Mouse (Mus musculus) MEL (cell line): Measurements from ENCODE around the gene Car4. TPM values are rescaled to one million over a fixed set of nuclear protein-coding genes. Genes with fewer than 3 reads are reported as not detected.

Source experiments
- DNase-seq: peaks from one replicate; pipeline ENCODE4 v3.0.0; 2011; ENCODE audit warnings: low read depth, low spot score
- H3K27ac ChIP-seq: 2 replicates; pipeline ENCODE4 v1.5.1; 2012; ENCODE audit warnings: low read depth, mild to moderate bottlenecking, control low read depth, low read length, moderate library complexity; ENCODE audit not compliant: control insufficient read depth
- H3K27me3 ChIP-seq, 2 experiments: fragments of 150-350 bp in 1 of 2; sonication (generic) in 1 of 2; 2 replicates each; pipeline ENCODE4 v1.6.1; 2012; ENCODE audit warnings: low read length in 2 of 2, mild to moderate bottlenecking in 2 of 2, improper control_type of control experiment in 1 of 2, moderate library complexity in 1 of 2; ENCODE audit not compliant: insufficient read depth in 2 of 2, control insufficient read depth in 1 of 2
- H3K36me3 ChIP-seq, 2 experiments: 2 replicates each; pipeline ENCODE4 v1.6.1; 2012 to 2014; ENCODE audit warnings: low read length in 2 of 2, improper control_type of control experiment in 1 of 2, inconsistent platforms in 1 of 2, mild to moderate bottlenecking in 1 of 2; ENCODE audit not compliant: insufficient read depth in 2 of 2, control insufficient read depth in 1 of 2
- H3K4me1 ChIP-seq, 2 experiments: fragments of 150-350 bp in 1 of 2; sonication (generic) in 1 of 2; 2 replicates each; pipeline ENCODE4 v1.6.1; 2012; ENCODE audit warnings: low read length in 2 of 2, improper control_type of control experiment in 1 of 2, mild to moderate bottlenecking in 1 of 2; ENCODE audit not compliant: insufficient read depth in 2 of 2, control insufficient read depth in 1 of 2
- H3K4me3 ChIP-seq, 2 experiments: fragments of 150-350 bp in 1 of 2; sonication (generic) in 1 of 2; 2 replicates each; pipeline ENCODE4 v1.5.1; 2012; ENCODE audit warnings: low read depth in 2 of 2, low read length in 2 of 2, mild to moderate bottlenecking in 2 of 2, moderate library complexity in 2 of 2, control low read depth in 1 of 2, improper control_type of control experiment in 1 of 2; ENCODE audit not compliant: control insufficient read depth in 1 of 2, insufficient read depth in 1 of 2
- H3K79me2 ChIP-seq: 2 replicates; pipeline ENCODE4 v1.6.1; 2012; ENCODE audit warnings: mild to moderate bottlenecking, low read length, moderate library complexity; ENCODE audit not compliant: control insufficient read depth, poor library complexity, insufficient read depth
- H3K9ac ChIP-seq: 2 replicates; pipeline ENCODE4 v1.6.1; 2012; ENCODE audit warnings: low read depth, mild to moderate bottlenecking, control low read depth, low read length, moderate library complexity; ENCODE audit not compliant: control insufficient read depth, poor library complexity, severe bottlenecking
- H3K9me3 ChIP-seq: fragments of 150-350 bp; sonication (generic); replicated peaks from 2 replicates; pipeline ENCODE4 v1.6.1; 2012; ENCODE audit warnings: mild to moderate bottlenecking, low read length, improper control_type of control experiment, moderate library complexity; ENCODE audit not compliant: insufficient read depth
- BHLHE40 ChIP-seq: IDR thresholded peaks from 2 replicates; pipeline ENCODE4 v1.6.1; 2012; ENCODE audit warnings: low read depth, mild to moderate bottlenecking, inconsistent platforms, low read length, improper control_type of control experiment, borderline replicate concordance
- CHD1 ChIP-seq: IDR thresholded peaks from 2 replicates; pipeline ENCODE4 v1.6.1; 2012; ENCODE audit warnings: low read depth, mild to moderate bottlenecking, inconsistent platforms, low read length, improper control_type of control experiment
- CTCF ChIP-seq, 3 experiments: IDR thresholded peaks in 2 of 3; conservative IDR thresholded peaks in 1 of 3; 2 replicates each; pipeline ENCODE4 v1.5.1; 2011 to 2012; ENCODE audit warnings: low read length in 3 of 3, low read depth in 2 of 3, mild to moderate bottlenecking in 2 of 3, improper control_type of control experiment in 1 of 3, inconsistent platforms in 1 of 3, mixed read lengths in 1 of 3, moderate library complexity in 1 of 3; ENCODE audit not compliant: control insufficient read depth in 1 of 3, insufficient read depth in 1 of 3, poor library complexity in 1 of 3, severe bottlenecking in 1 of 3
- E2F4 ChIP-seq: IDR thresholded peaks from 2 replicates; pipeline ENCODE4 v1.6.1; 2011; ENCODE audit warnings: low read depth, low read length, improper control_type of control experiment, borderline replicate concordance
- ELF1 ChIP-seq: IDR thresholded peaks from 2 replicates; pipeline ENCODE4 v1.6.1; 2014; ENCODE audit warnings: low read depth, mild to moderate bottlenecking, inconsistent platforms, low read length, improper control_type of control experiment, moderate library complexity
- ETS1 ChIP-seq: IDR thresholded peaks from 2 replicates; pipeline ENCODE4 v1.6.1; 2012; ENCODE audit warnings: low read depth, mild to moderate bottlenecking, inconsistent platforms, low read length, improper control_type of control experiment, moderate library complexity
- GABPA ChIP-seq: IDR thresholded peaks from 2 replicates; pipeline ENCODE4 v1.6.1; 2012; ENCODE audit warnings: low read depth, mild to moderate bottlenecking, inconsistent platforms, low read length, improper control_type of control experiment, moderate library complexity
- JUND ChIP-seq: IDR thresholded peaks from 2 replicates; pipeline ENCODE4 v1.6.1; 2011; ENCODE audit warnings: low read depth, mild to moderate bottlenecking, improper control_type of control experiment, low read length
- KAT2A ChIP-seq: conservative IDR thresholded peaks from 2 replicates; pipeline ENCODE4 v1.6.1; 2012; ENCODE audit warnings: low read depth, low read length, improper control_type of control experiment, inconsistent platforms
- MAFK ChIP-seq: IDR thresholded peaks from 2 replicates; pipeline ENCODE4 v1.6.1; 2011; ENCODE audit warnings: low read depth, mild to moderate bottlenecking, low read length, improper control_type of control experiment, borderline replicate concordance
- MAX ChIP-seq: IDR thresholded peaks from 2 replicates; pipeline ENCODE4 v1.6.1; 2011; ENCODE audit warnings: low read length, improper control_type of control experiment
- MAZ ChIP-seq: IDR thresholded peaks from 2 replicates; pipeline ENCODE4 v1.6.1; 2012; ENCODE audit warnings: low read depth, mild to moderate bottlenecking, inconsistent platforms, low read length, improper control_type of control experiment
- MEF2A ChIP-seq: IDR thresholded peaks from 2 replicates; pipeline ENCODE4 v1.6.1; 2014; ENCODE audit warnings: low read depth, mild to moderate bottlenecking, inconsistent platforms, low read length, improper control_type of control experiment; ENCODE audit not compliant: poor library complexity, insufficient replicate concordance, severe bottlenecking; ENCODE audit errors: extremely low read depth
- MXI1 ChIP-seq: IDR thresholded peaks from 2 replicates; pipeline ENCODE4 v1.6.1; 2011; ENCODE audit warnings: mild to moderate bottlenecking, low read depth, low read length, improper control_type of control experiment
- MYC ChIP-seq: IDR thresholded peaks from 2 replicates; pipeline ENCODE4 v1.6.1; 2011; ENCODE audit warnings: low read depth, mild to moderate bottlenecking, low read length, improper control_type of control experiment, moderate library complexity
- NELFE ChIP-seq: IDR thresholded peaks from 2 replicates; pipeline ENCODE4 v1.6.1; 2011; ENCODE audit warnings: low read depth, low read length, improper control_type of control experiment
- NRF1 ChIP-seq: IDR thresholded peaks from 2 replicates; pipeline ENCODE4 v1.6.1; 2014; ENCODE audit warnings: low read depth, mild to moderate bottlenecking, inconsistent platforms, low read length, improper control_type of control experiment, moderate library complexity; ENCODE audit not compliant: poor library complexity, insufficient read depth, severe bottlenecking
- POLR2A ChIP-seq, 2 experiments: IDR thresholded peaks; 2 replicates each; pipeline ENCODE4 v1.6.1; 2011 to 2012; ENCODE audit warnings: low read length in 2 of 2, mild to moderate bottlenecking in 2 of 2, control low read depth in 1 of 2, improper control_type of control experiment in 1 of 2, low read depth in 1 of 2, moderate library complexity in 1 of 2; ENCODE audit not compliant: control insufficient read depth in 1 of 2, insufficient read depth in 1 of 2, poor library complexity in 1 of 2
- POLR2AphosphoS5 ChIP-seq: IDR thresholded peaks from 2 replicates; pipeline ENCODE4 v1.6.1; 2012; ENCODE audit warnings: low read depth, borderline replicate concordance, mild to moderate bottlenecking, inconsistent platforms, low read length, moderate library complexity, mixed read lengths
- SIN3A ChIP-seq: IDR thresholded peaks from 2 replicates; pipeline ENCODE4 v1.6.1; 2012; ENCODE audit warnings: low read length, improper control_type of control experiment, inconsistent platforms
- TAL1 ChIP-seq: IDR thresholded peaks from 2 replicates; pipeline ENCODE4 v1.6.1; 2012; ENCODE audit warnings: mild to moderate bottlenecking, inconsistent platforms, low read length, moderate library complexity, mixed read lengths
- TBP ChIP-seq: IDR thresholded peaks from 2 replicates; pipeline ENCODE4 v1.8.0; 2011; ENCODE audit warnings: low read depth, low read length, improper control_type of control experiment
- TCF12 ChIP-seq: IDR thresholded peaks from 2 replicates; pipeline ENCODE4 v1.6.1; 2014; ENCODE audit warnings: low read depth, mild to moderate bottlenecking, inconsistent platforms, low read length, improper control_type of control experiment, moderate library complexity
- USF1 ChIP-seq: IDR thresholded peaks from 2 replicates; pipeline ENCODE4 v1.6.1; 2014; ENCODE audit warnings: low read depth, mild to moderate bottlenecking, inconsistent platforms, low read length, improper control_type of control experiment, moderate library complexity
- USF2 ChIP-seq, 2 experiments: IDR thresholded peaks; 2 replicates each; pipeline ENCODE4 v1.6.1; 2011 to 2012; ENCODE audit warnings: improper control_type of control experiment in 2 of 2, low read length in 2 of 2, borderline replicate concordance in 1 of 2, inconsistent platforms in 1 of 2, low read depth in 1 of 2, mild to moderate bottlenecking in 1 of 2; ENCODE audit not compliant: insufficient read depth in 1 of 2
- ZKSCAN1 ChIP-seq: IDR thresholded peaks from 2 replicates; pipeline ENCODE4 v1.6.1; 2012; ENCODE audit warnings: low read depth, mild to moderate bottlenecking, inconsistent platforms, low read length, improper control_type of control experiment, moderate library complexity
- ZNF384 ChIP-seq: IDR thresholded peaks from 2 replicates; pipeline ENCODE4 v1.6.1; 2012; ENCODE audit warnings: low read depth, mild to moderate bottlenecking, inconsistent platforms, low read length, improper control_type of control experiment
- polyA plus RNA-seq, 2 experiments: library from polyadenylated mRNA; stranded (reverse) in 1 of 2; unstranded in 1 of 2; fragments of >175 nt in 1 of 2; fragments of >200 nt in 1 of 2; gene quantifications; 2 replicates each; pipeline versions ENCODE4 v1.2.1 to v1.2.4; 2012; ENCODE audit warnings: low replicate concordance in 2 of 2, low read depth in 1 of 2; ENCODE audit not compliant: insufficient read length in 2 of 2, insufficient read depth in 1 of 2, missing spikeins in 1 of 2
- total RNA-seq: library from RNA; depleted of rRNA; stranded (reverse); fragments of 300-350 nt; gene quantifications from 2 replicates; pipeline ENCODE4 v1.2.3, GENCODE M21; 2012; rRNA removed

The Car4 gene
- total RNA-seq (not detected in 2 replicates), polyA plus RNA-seq (not detected)

- Histone ChIP-seq H3K9ac (no peak within 1 kb of the TSS), H3K36me3 (no peaks in the 10 kb centered on the region), H3K79me2 (no peaks in the 10 kb centered on the region), H3K27me3 (peaks cover 4 to 7% of the 10 kb centered on the region in 2 experiments), H3K4me3 (no peak within 1 kb of the TSS), H3K27ac (no peak within 1 kb of the TSS), H3K9me3 (no peaks in the 10 kb centered on the region), H3K4me1 (no peaks in the 10 kb centered on the region)
- TF ChIP-seq CTCF (IDR thresholded peaks at IDR 0.05 in 2 of 3, conservative IDR thresholded peaks at IDR 0.05 in 1 of 3; ENCODE audit: control insufficient read depth in 1 of 3, insufficient read depth in 1 of 3, low read depth in 2 of 3, low read length in 3 of 3, poor library complexity in 1 of 3, severe bottlenecking in 1 of 3) (no peak), USF2 (IDR thresholded peaks at IDR 0.05; ENCODE audit: borderline replicate concordance in 1 of 2, insufficient read depth in 1 of 2, low read depth in 1 of 2, low read length in 2 of 2) (no peak), NRF1 (no peak), USF1 (no peak), KAT2A (no peak), NELFE (no peak), ZNF384 (no peak), MAZ (no peak), ETS1 (no peak), TCF12 (no peak), TBP (no peak), TAL1 (no peak), SIN3A (no peak), MXI1 (no peak), POLR2AphosphoS5 (no peak)
- DNase-seq = no peak
Measured at GRCm38 (mm10) chr11:84957591-84958270, at the start of gene Car4. Gene Car4 (plus strand): TSS chr11:84957786.

GRCm38 (mm10) chr11:84908480-84908879, 49.1 kb upstream of the Car4 start:
- no peak overlapping the region for H3K4me3 ChIP-seq
- no peak for TF ChIP-seq TCF12
- TF ChIP-seq POLR2A (IDR thresholded peaks at IDR 0.05; ENCODE audit: control insufficient read depth in 1 of 2, insufficient read depth in 1 of 2, low read depth in 1 of 2, low read length in 2 of 2, poor library complexity in 1 of 2) = no peak
- TF ChIP-seq KAT2A = no peak
- TF ChIP-seq CHD1 = no peak
- TF ChIP-seq MYC = no peak
- TF ChIP-seq MEF2A = no peak
- no peak for TF ChIP-seq GABPA
- no peak for TF ChIP-seq BHLHE40
- no peak for TF ChIP-seq ELF1
- no peak for TF ChIP-seq MAX
- TF ChIP-seq USF1 = no peak
- no peak for TF ChIP-seq ZKSCAN1
- no peak for TF ChIP-seq JUND
- TF ChIP-seq E2F4 = no peak
- no peak for TF ChIP-seq MAFK
- no peak for TF ChIP-seq CTCF (IDR thresholded peaks at IDR 0.05 in 2 of 3, conservative IDR thresholded peaks at IDR 0.05 in 1 of 3; ENCODE audit: control insufficient read depth in 1 of 3, insufficient read depth in 1 of 3, low read depth in 2 of 3, low read length in 3 of 3, poor library complexity in 1 of 3, severe bottlenecking in 1 of 3)
- no peak for TF ChIP-seq TBP
- TF ChIP-seq, all 39 proteins: peak for 0
- Histone ChIP-seq H3K4me1 (no peaks in the 10 kb centered on the region), H3K27ac (no peak overlapping the region), H3K36me3 (peaks cover 0 to 19% of the 10 kb centered on the region in 2 experiments; a peak in 2 of 4 replicates), H3K27me3 (no peaks in the 10 kb centered on the region), H3K79me2 (no peaks in the 10 kb centered on the region), H3K9me3 (no peaks in the 10 kb centered on the region), H3K9ac (no peak overlapping the region)
- no peak for DNase-seq
